Mouse (Mus musculus) kidney, embryonic 16.5 days (tissue): ENCODE data around the gene Brca1. TPM values are rescaled to one million over a fixed set of nuclear protein-coding genes. Genes with fewer than 3 reads are reported as not detected.
"Not testable (repeated sequence)": the region's sequence is repeated elsewhere in the genome, so short reads cannot be mapped to it uniquely, and the experiment has no call there.

Source experiments
- ATAC-seq: fragments of 200-750 bp; cut with Nextera tagmentation; 2 replicates; pipeline ENCODE4 v1.8.0; 2017; ENCODE audit warnings: moderate TSS enrichment; ENCODE audit not compliant: low FRiP score, low TSS enrichment
- H3K27ac ChIP-seq: fragments of 300-500 bp; sonication (generic); 2 replicates; pipeline ENCODE4 v1.5.1; 2014; ENCODE audit warnings: low read length
- H3K27me3 ChIP-seq: fragments of 300-500 bp; sonication (generic); 2 replicates; pipeline ENCODE4 v1.6.1; 2014; ENCODE audit warnings: low read length, control low read depth, mixed read lengths; ENCODE audit not compliant: insufficient read depth
- H3K36me3 ChIP-seq: fragments of 300-500 bp; sonication (generic); 2 replicates; pipeline ENCODE4 v1.6.1; 2014; ENCODE audit warnings: low read length, control low read depth, mixed read lengths; ENCODE audit not compliant: insufficient read depth
- H3K4me1 ChIP-seq: fragments of 300-500 bp; sonication (generic); 2 replicates; pipeline ENCODE4 v1.6.1; 2014; ENCODE audit warnings: low read length, control low read depth, mixed read lengths; ENCODE audit not compliant: insufficient read depth
- H3K4me2 ChIP-seq: fragments of 300-500 bp; sonication (generic); replicated peaks from 2 replicates; pipeline ENCODE4 v1.6.1; 2014; ENCODE audit warnings: low read depth, low read length
- H3K4me3 ChIP-seq: fragments of 300-500 bp; sonication (generic); 2 replicates; pipeline ENCODE4 v1.5.1; 2014; ENCODE audit warnings: mild to moderate bottlenecking, low read length
- H3K9ac ChIP-seq: fragments of 300-500 bp; sonication (generic); replicated peaks from 2 replicates; pipeline ENCODE4 v1.6.1; 2014; ENCODE audit warnings: low read length
- H3K9me3 ChIP-seq: fragments of 300-500 bp; sonication (generic); 2 replicates; pipeline ENCODE4 v1.6.1; 2016; ENCODE audit warnings: low read length, control low read depth
- WGBS: fragments of 180-500 bp; shearing (Covaris S2); extraction: QIAGEN DNeasy Blood & Tissue Kit; methylation state at CpG from one replicate; pipeline ENCODE4 v1.1.7; 2014; 5-methylcytosine and 5-hydroxymethylcytosine counted together
- polyA plus RNA-seq: library from polyadenylated mRNA; unstranded; fragments of >200 nt; fragmentation: Nextera tagmentation; extraction: Ambion mirVana; gene quantifications from 2 replicates; pipeline ENCODE4 v1.2.1, GENCODE M21; 2015

Gene Brca1
- polyA plus RNA-seq, 1 experiment from 2014 or later = 12.5 TPM

- not testable (repeated sequence) for ATAC-seq, H3K9ac ChIP-seq, H3K36me3 ChIP-seq, H3K27me3 ChIP-seq, H3K4me3 ChIP-seq, H3K4me2 ChIP-seq, H3K27ac ChIP-seq, H3K4me1 ChIP-seq, H3K9me3 ChIP-seq
- WGBS = 92% methylated on average over 4 of the region's 4 CpGs
These were observed 75.4 kb downstream of the Brca1 start for GRCm38 (mm10) chr11:101476361-101476760.

- H3K9me3 ChIP-seq = no peaks in the 10 kb centered on the region
- no peaks in the 10 kb centered on the region for H3K27me3 ChIP-seq
- H3K4me2 ChIP-seq = no peak overlapping the region
- H3K4me1 ChIP-seq = 0 out of 2 replicates have a peak, but pooled peaks cover 10% of the 10 kb centered on the region
- no peak for ATAC-seq
- 67% methylated on average over 5 of the region's 5 CpGs for WGBS
- no peak overlapping the region for H3K27ac ChIP-seq
- H3K36me3 ChIP-seq = 0 out of 2 replicates have a peak, but pooled peaks cover 2% of the 10 kb centered on the region
- H3K9ac ChIP-seq = no peak overlapping the region
- no peak overlapping the region for H3K4me3 ChIP-seq
These were observed 77.5 kb downstream of the Brca1 start for GRCm38 (mm10) chr11:101474298-101474697.

- H3K4me1 ChIP-seq = peaks cover 12% of the 10 kb centered on the region
- 79% methylated on average over 1 of the region's 1 CpGs for WGBS
- not testable (repeated sequence) for H3K4me3 ChIP-seq, H3K4me2 ChIP-seq, H3K27me3 ChIP-seq, H3K9me3 ChIP-seq, H3K9ac ChIP-seq, H3K36me3 ChIP-seq, ATAC-seq, H3K27ac ChIP-seq
These were observed 78.1 kb downstream of the Brca1 start for GRCm38 (mm10) chr11:101473686-101474085.

- Histone ChIP-seq H3K36me3 (0 out of 2 replicates have a peak, but pooled peaks cover 2% of the 10 kb centered on the region), H3K4me1 (peaks cover 17% of the 10 kb centered on the region), H3K4me2 (no peak overlapping the region), H3K4me3 (no peak overlapping the region), H3K27ac (no peak overlapping the region), H3K27me3 (no peaks in the 10 kb centered on the region), H3K9me3 (no peaks in the 10 kb centered on the region), H3K9ac (no peak overlapping the region)
- ATAC-seq = no peak
- 28% methylated on average over 7 of the region's 7 CpGs for WGBS
These were observed 79.4 kb downstream of the Brca1 start for GRCm38 (mm10) chr11:101472336-101472735.

- no peak for ATAC-seq
- no peaks in the 10 kb centered on the region for H3K27me3 ChIP-seq
- H3K9me3 ChIP-seq = no peaks in the 10 kb centered on the region
- H3K27ac ChIP-seq = no peak overlapping the region
- H3K4me1 ChIP-seq = peaks cover 21% of the 10 kb centered on the region
- no peak overlapping the region for H3K4me2 ChIP-seq
- H3K9ac ChIP-seq = 0 out of 2 replicates have a peak overlapping the region, but pooled peaks have one; percentile 22
- 38% methylated on average over 3 of the region's 3 CpGs for WGBS
- H3K4me3 ChIP-seq = no peak overlapping the region
- 0 out of 2 replicates have a peak, but pooled peaks cover 2% of the 10 kb centered on the region for H3K36me3 ChIP-seq
These were observed 79.8 kb downstream of the Brca1 start for GRCm38 (mm10) chr11:101471926-101472325.

- no peak overlapping the region for H3K4me3 ChIP-seq
- no peaks in the 10 kb centered on the region for H3K9me3 ChIP-seq
- H3K27ac ChIP-seq = no peak overlapping the region
- H3K27me3 ChIP-seq = no peaks in the 10 kb centered on the region
- 0 out of 2 replicates have a peak overlapping the region, but pooled peaks have one; percentile 8 for H3K9ac ChIP-seq
- peaks cover 27% of the 10 kb centered on the region for H3K4me1 ChIP-seq
- ATAC-seq = no peak
- 0 out of 2 replicates have a peak, but pooled peaks cover 2% of the 10 kb centered on the region for H3K36me3 ChIP-seq
- 55% methylated on average over 7 of the region's 7 CpGs for WGBS
- no peak overlapping the region for H3K4me2 ChIP-seq
These were observed 81.5 kb downstream of the Brca1 start for GRCm38 (mm10) chr11:101470206-101470605.

- Histone ChIP-seq H3K4me3 (peak overlapping the region; percentile 78), H3K36me3 (0 out of 2 replicates have a peak, but pooled peaks cover 2% of the 10 kb centered on the region), H3K9me3 (no peaks in the 10 kb centered on the region), H3K9ac (peak overlapping the region; percentile 69; the same call in 1 of the 2 replicates), H3K27ac (no peak overlapping the region), H3K4me1 (peaks cover 34% of the 10 kb centered on the region), H3K4me2 (peak overlapping the region; percentile 98), H3K27me3 (no peaks in the 10 kb centered on the region)
- 61% methylated on average over 4 of the region's 4 CpGs for WGBS
- no peak for ATAC-seq
These were observed 82.6 kb downstream of the Brca1 start for GRCm38 (mm10) chr11:101469155-101469554.

- Histone ChIP-seq H3K4me3 (peak overlapping the region; percentile 78), H3K9me3 (no peaks in the 10 kb centered on the region), H3K27ac (no peak overlapping the region), H3K4me1 (peaks cover 38% of the 10 kb centered on the region), H3K27me3 (no peaks in the 10 kb centered on the region), H3K36me3 (0 out of 2 replicates have a peak, but pooled peaks cover 2% of the 10 kb centered on the region), H3K9ac (peak overlapping the region; percentile 69), H3K4me2 (peak overlapping the region; percentile 98)
- 3% methylated on average over 13 of the region's 13 CpGs for WGBS
- no peak for ATAC-seq
These were observed 83.0 kb downstream of the Brca1 start for GRCm38 (mm10) chr11:101468731-101469130.

GRCm38 (mm10) chr11:101468263-101468688 is 83.5 kb downstream of the Brca1 start:
- H3K4me3 ChIP-seq = peak overlapping the region; percentile 78
- peaks cover 42% of the 10 kb centered on the region for H3K4me1 ChIP-seq
- 0% methylated on average over 28 of the region's 31 CpGs for WGBS
- no peaks in the 10 kb centered on the region for H3K27me3 ChIP-seq
- H3K9me3 ChIP-seq = no peaks in the 10 kb centered on the region
- peak overlapping the region; percentile 6; the same call in 1 of the 2 replicates for H3K27ac ChIP-seq
- peak overlapping the region; percentile 98 for H3K4me2 ChIP-seq
- H3K36me3 ChIP-seq = 0 out of 2 replicates have a peak, but pooled peaks cover 2% of the 10 kb centered on the region
- peak; percentile 16 for ATAC-seq
- H3K9ac ChIP-seq = peak overlapping the region; percentile 69

GRCm38 (mm10) chr11:101467477-101468262 is 84.1 kb downstream of the Brca1 start:
- Histone ChIP-seq H3K9ac (peak overlapping the region; percentile 69), H3K27me3 (no peaks in the 10 kb centered on the region), H3K36me3 (0 out of 2 replicates have a peak, but pooled peaks cover 2% of the 10 kb centered on the region), H3K9me3 (no peaks in the 10 kb centered on the region), H3K4me1 (peaks cover 48% of the 10 kb centered on the region), H3K27ac (peak overlapping the region; percentile 58; the same call in 1 of the 2 replicates), H3K4me3 (peak overlapping the region; percentile 78), H3K4me2 (peak overlapping the region; percentile 98)
- peak; percentile 50 for ATAC-seq
- under 1% methylated on average over 35 of the region's 54 CpGs for WGBS
